In genomic region chr7:44856265-44856916, GRCm38 (mm10) we compare ENCODE assay signal across 8 mouse cellular contexts. TPM values are rescaled to one million over a fixed set of nuclear protein-coding genes. Genes with fewer than 3 reads are reported as not detected.
DNase-seq lines count a peak whose midpoint lies in the region; ATAC-seq and TF ChIP-seq lines count a peak whose summit lies in the region.

No protein-coding gene starts in this region.

- in situ Hi-C loops in CH12.LX (cut with MboI; ENCODE audit: low pct_ligation_motif_present, low pct_unique_long_range_greater_than_20kb, low sequenced_read_pairs): loop anchor here (10.0 kb wide), 1 partner anchor 98 kb away; no protein-coding TSS in a partner anchor

- TF ChIP-seq CTCF in heart, adult 2 months (IDR thresholded peaks at IDR 0.05): no peak
- no peak for TF ChIP-seq CTCF in CH12.LX (conservative IDR thresholded peaks at IDR 0.05 in 1 of 2, IDR thresholded peaks at IDR 0.05 in 1 of 2; ENCODE audit: low read depth in 2 of 2, low read length in 2 of 2)

- no peak for TF ChIP-seq RAD21 in CH12.LX (IDR thresholded peaks at IDR 0.05; ENCODE audit: low read depth, low read length)

- 54% methylated on average over 9 of the region's 9 CpGs for WGBS in heart, adult 2 months
- 69% methylated on average over 9 of the region's 9 CpGs for WGBS in forebrain, embryonic 15.5 days
- WGBS in macrophage (ENCODE audit: missing documents): 31% methylated on average over 9 of the region's 9 CpGs

- ATAC-seq in forebrain, embryonic 15.5 days (replicated peaks): 0 out of 2 replicates have a peak, but pooled peaks have one; percentile 0
- ATAC-seq in CD4-positive, CD25-positive, alpha-beta regulatory T cell, adult 4 months: no peak

- H3K4me3 ChIP-seq in heart, adult 2 months: peak overlapping the region; percentile 83
- H3K4me3 ChIP-seq in CH12.LX (replicated peaks in 1 of 3; ENCODE audit: low read depth in 2 of 3, low read length in 2 of 3, poor library complexity in 1 of 3): peak overlapping the region; percentile 64 to 92 (median 72)
- peak overlapping the region; percentile 76 for H3K4me3 ChIP-seq in forebrain, embryonic 15.5 days
- H3K4me3 ChIP-seq in macrophage (ENCODE audit: inconsistent target): peak overlapping the region; percentile 81

- no peak for TF ChIP-seq POLR2A in heart, adult 2 months (IDR thresholded peaks at IDR 0.05; ENCODE audit: insufficient read depth, low read depth, low read length)
- no peak for TF ChIP-seq POLR2A in CH12.LX (IDR thresholded peaks at IDR 0.05; ENCODE audit: low read depth, low read length)

- peaks cover 6% of the 10 kb centered on the region for H3K4me1 ChIP-seq in heart, adult 2 months (ENCODE audit: control insufficient read depth, insufficient read depth, low read length)
- peaks cover 23 to 68% of the 10 kb centered on the region in 2 experiments for H3K4me1 ChIP-seq in CH12.LX (ENCODE audit: control insufficient read depth in 1 of 2, insufficient read depth in 2 of 2)
- peaks cover 62% of the 10 kb centered on the region for H3K4me1 ChIP-seq in forebrain, embryonic 15.5 days

- no peaks in the 10 kb centered on the region for H3K27me3 ChIP-seq in heart, adult 2 months (ENCODE audit: control insufficient read depth, insufficient read depth, low read length)
- H3K27me3 ChIP-seq in CH12.LX (replicated peaks): no peaks in the 10 kb centered on the region
- no peaks in the 10 kb centered on the region for H3K27me3 ChIP-seq in forebrain, embryonic 15.5 days

- DNase-seq in heart, adult 2 months: no peak
- DNase-seq in heart, postnatal 4 days: no peak
- peak; percentile 64 for DNase-seq in CH12.LX (ENCODE audit: extremely low read depth)
- DNase-seq in yolk sac, embryonic 10.5 days (ENCODE audit: low spot score): no peak
- DNase-seq in Muller cell, postnatal 12 days (ENCODE audit: inconsistent ontology term): no peak

- peaks cover 3% of the 10 kb centered on the region for H3K79me2 ChIP-seq in heart, adult 2 months (replicated peaks; ENCODE audit: control insufficient read depth, insufficient read depth, low read length)
- H3K79me2 ChIP-seq in CH12.LX (replicated peaks; ENCODE audit: control insufficient read depth, extremely low read depth, insufficient read depth, poor library complexity, severe bottlenecking) (peaks cover 13% of the 10 kb centered on the region; the same call in 1 of the 2 replicates), macrophage (ENCODE audit: inconsistent target) (peaks cover 74% of the 10 kb centered on the region)

- dilution Hi-C loops in CH12.LX (cut with MboI; ENCODE audit: extremely low pct_ligation_motif_present, extremely low pct_unique_long_range_greater_than_20kb, low sequenced_read_pairs): no loop called here

- TF ChIP-seq EP300 in heart, adult 2 months (IDR thresholded peaks at IDR 0.05; ENCODE audit: insufficient read depth, low read depth, low read length): no peak
- TF ChIP-seq EP300 in CH12.LX (IDR thresholded peaks at IDR 0.05; ENCODE audit: low read length): no peak; the same call in 1 of the 2 replicates

- peak overlapping the region; percentile 91 for H3K27ac ChIP-seq in heart, adult 2 months
- H3K27ac ChIP-seq in CH12.LX (ENCODE audit: insufficient read depth, low read depth) (peak overlapping the region; percentile 85; the same call in 1 of the 2 replicates), macrophage (peak overlapping the region; percentile 95)
- peak overlapping the region; percentile 93 for H3K27ac ChIP-seq in forebrain, embryonic 15.5 days (replicated peaks)

- H3K9me3 ChIP-seq in CH12.LX (replicated peaks; ENCODE audit: low read length): no peaks in the 10 kb centered on the region
- H3K9me3 ChIP-seq in forebrain, embryonic 15.5 days: no peaks in the 10 kb centered on the region

- intact Hi-C loops in heart, adult 2 months (cut with DNase I): loop anchor here (5.0 kb wide), 1 partner anchor 41 kb away; the partner anchor contains the start of gene Fuz

- H3K4me2 ChIP-seq in CH12.LX (ENCODE audit: insufficient read depth, low read depth, poor library complexity, severe bottlenecking): peak overlapping the region; percentile 48; the same call in 1 of the 2 replicates
- peak overlapping the region; percentile 94 for H3K4me2 ChIP-seq in forebrain, embryonic 15.5 days (replicated peaks)

- H3K9ac ChIP-seq in heart, adult 2 months (ENCODE audit: low read depth, low read length): no peak overlapping the region
- peak overlapping the region; percentile 74 for H3K9ac ChIP-seq in CH12.LX (ENCODE audit: insufficient read depth, low read depth)
- peak overlapping the region; percentile 91; the same call in 1 of the 2 replicates for H3K9ac ChIP-seq in forebrain, embryonic 15.5 days (replicated peaks)

- H3K36me3 ChIP-seq in heart, adult 2 months (ENCODE audit: control insufficient read depth, insufficient read depth, low read length): no peaks in the 10 kb centered on the region
- H3K36me3 ChIP-seq in CH12.LX (replicated peaks in 1 of 2; ENCODE audit: control insufficient read depth in 1 of 2, insufficient read depth in 1 of 2, low read length in 1 of 2): peaks cover 11 to 45% of the 10 kb centered on the region in 2 experiments
- H3K36me3 ChIP-seq in forebrain, embryonic 15.5 days: peaks cover under 1% of the 10 kb centered on the region; the same call in 1 of the 2 replicates
- H3K36me3 ChIP-seq in macrophage (ENCODE audit: inconsistent target): peaks cover 1% of the 10 kb centered on the region; the same call in 1 of the 2 replicates

RNA-seq across cellular contexts. Expression of gene Pnkp, which starts 0.5 kb away (rescaled TPM):
- total RNA-seq in heart, adult 2 months (2021): 10 to 100 TPM; 15.3 to 19.6 TPM
- 20.2 and 30.1 TPM in 2 replicates for polyA plus RNA-seq in heart, adult 2 months (2012; rRNA removed)
- total RNA-seq in heart, postnatal 4 days (2021): 10 to 100 TPM; 19.6 to 19.9 TPM
- 35.9 and 41.6 TPM in 2 replicates for total RNA-seq in CH12.LX (2012; rRNA removed)
- 14.8 and 15.3 TPM in 2 replicates for total RNA-seq in CH12.LX (2014; rRNA removed)
- polyA plus RNA-seq in CH12.LX (2012; ENCODE audit: insufficient read length, low read depth): 20.7 and 22.2 TPM in 2 replicates
- 32.1 and 35.3 TPM in 2 replicates for polyA plus RNA-seq in forebrain, embryonic 15.5 days (2015; fragmentation: Nextera tagmentation; extraction: Ambion mirVana)
- 100 to 1,000 TPM in 7 of 26 experiments, 10 to 100 TPM in 19; 17.5 to 135 (median 74.6) TPM for total RNA-seq in macrophage (2018; cell fraction: chromatin; rRNA removed)
- total RNA-seq in macrophage (2018; cell fraction: cytosol; rRNA removed): 10 to 100 TPM; 23.3 to 51.5 (median 35.4) TPM
- total RNA-seq in macrophage (2018; cell fraction: nucleus; rRNA removed): 10 to 100 TPM; 17.9 to 77.5 (median 35.3) TPM
- polyA plus RNA-seq in macrophage (2018): 17.4 to 42.4 TPM (median 36.1 TPM) in 3 replicates
- 10 to 100 TPM; 45.0 to 74.3 TPM for polyA plus RNA-seq in CD4-positive, CD25-positive, alpha-beta regulatory T cell, adult 4 months (2017; shearing (Covaris generic))

RNA-seq across cellular contexts. Expression of gene Tbc1d17, which starts 7.5 kb away (rescaled TPM):
- 10 to 100 TPM; 29.6 to 46.6 TPM for total RNA-seq in heart, adult 2 months (2021)
- 56.0 and 61.9 TPM in 2 replicates for polyA plus RNA-seq in heart, adult 2 months (2012; rRNA removed)
- 10 to 100 TPM; 33.0 to 38.0 TPM for total RNA-seq in heart, postnatal 4 days (2021)
- total RNA-seq in CH12.LX (2012; rRNA removed): 32.4 and 40.5 TPM in 2 replicates
- 31.9 and 35.5 TPM in 2 replicates for total RNA-seq in CH12.LX (2014; rRNA removed)
- polyA plus RNA-seq in CH12.LX (2012; ENCODE audit: insufficient read length, low read depth): 38.5 and 41.9 TPM in 2 replicates
- polyA plus RNA-seq in forebrain, embryonic 15.5 days (2015; fragmentation: Nextera tagmentation; extraction: Ambion mirVana): 119 and 120 TPM in 2 replicates
- 100 to 1,000 TPM in 12 of 26 experiments, 10 to 100 TPM in 14; 32.8 to 197 (median 94.9) TPM for total RNA-seq in macrophage (2018; cell fraction: chromatin; rRNA removed)
- 10 to 100 TPM; 17.1 to 50.9 (median 28.5) TPM for total RNA-seq in macrophage (2018; cell fraction: cytosol; rRNA removed)
- total RNA-seq in macrophage (2018; cell fraction: nucleus; rRNA removed): 100 to 1,000 TPM in 1 of 26 experiments, 10 to 100 TPM in 25; 29.7 to 111 (median 46.6) TPM
- 25.6 to 51.8 TPM (median 28.3 TPM) in 3 replicates for polyA plus RNA-seq in macrophage (2018)
- polyA plus RNA-seq in CD4-positive, CD25-positive, alpha-beta regulatory T cell, adult 4 months (2017; shearing (Covaris generic)): 10 to 100 TPM; 64.8 to 85.3 TPM

RNA-seq across cellular contexts. Expression of gene Akt1s1, which starts 7.6 kb away (rescaled TPM):
- total RNA-seq in heart, adult 2 months (2021): 10 to 100 TPM; 62.6 to 72.8 TPM
- 53.8 and 63.0 TPM in 2 replicates for polyA plus RNA-seq in heart, adult 2 months (2012; rRNA removed)
- 10 to 100 TPM; 70.6 to 82.6 TPM for total RNA-seq in heart, postnatal 4 days (2021)
- total RNA-seq in CH12.LX (2012; rRNA removed): 21.7 and 24.2 TPM in 2 replicates
- 8.5 and 9.5 TPM in 2 replicates for total RNA-seq in CH12.LX (2014; rRNA removed)
- 23.3 and 23.4 TPM in 2 replicates for polyA plus RNA-seq in CH12.LX (2012; ENCODE audit: insufficient read length, low read depth)
- polyA plus RNA-seq in forebrain, embryonic 15.5 days (2015; fragmentation: Nextera tagmentation; extraction: Ambion mirVana): 118 and 120 TPM in 2 replicates
- 10 to 100 TPM; 10.1 to 70.6 (median 25.0) TPM for total RNA-seq in macrophage (2018; cell fraction: chromatin; rRNA removed)
- 10 to 100 TPM; 22.9 to 69.0 (median 54.8) TPM for total RNA-seq in macrophage (2018; cell fraction: cytosol; rRNA removed)
- 10 to 100 TPM; 13.3 to 58.4 (median 33.6) TPM for total RNA-seq in macrophage (2018; cell fraction: nucleus; rRNA removed)
- polyA plus RNA-seq in macrophage (2018): 33.4 to 56.3 TPM (median 49.1 TPM) in 3 replicates
- polyA plus RNA-seq in CD4-positive, CD25-positive, alpha-beta regulatory T cell, adult 4 months (2017; shearing (Covaris generic)): 1 to 10 TPM; 1.2 to 3.1 TPM

RNA-seq across cellular contexts. Expression of gene Ptov1, which starts 13.2 kb away (rescaled TPM):
- total RNA-seq in heart, adult 2 months (2021): 100 to 1,000 TPM; 155 to 172 TPM
- 293 and 317 TPM in 2 replicates for polyA plus RNA-seq in heart, adult 2 months (2012; rRNA removed)
- total RNA-seq in heart, postnatal 4 days (2021): 100 to 1,000 TPM; 237 to 248 TPM
- 11.5 and 16.8 TPM in 2 replicates for total RNA-seq in CH12.LX (2012; rRNA removed)
- 5.7 and 7.8 TPM in 2 replicates for total RNA-seq in CH12.LX (2014; rRNA removed)
- polyA plus RNA-seq in CH12.LX (2012; ENCODE audit: insufficient read length, low read depth): 15.5 and 21.0 TPM in 2 replicates
- 583 and 618 TPM in 2 replicates for polyA plus RNA-seq in forebrain, embryonic 15.5 days (2015; fragmentation: Nextera tagmentation; extraction: Ambion mirVana)
- 100 to 1,000 TPM in 3 of 26 experiments, 10 to 100 TPM in 23; 23.8 to 108 (median 56.0) TPM for total RNA-seq in macrophage (2018; cell fraction: chromatin; rRNA removed)
- 10 to 100 TPM; 32.2 to 75.3 (median 46.0) TPM for total RNA-seq in macrophage (2018; cell fraction: cytosol; rRNA removed)
- 10 to 100 TPM; 17.0 to 77.8 (median 39.3) TPM for total RNA-seq in macrophage (2018; cell fraction: nucleus; rRNA removed)
- polyA plus RNA-seq in macrophage (2018): 38.5 to 61.7 TPM (median 49.4 TPM) in 3 replicates
- 1 to 10 TPM; 1.1 to 3.9 TPM for polyA plus RNA-seq in CD4-positive, CD25-positive, alpha-beta regulatory T cell, adult 4 months (2017; shearing (Covaris generic))

RNA-seq across cellular contexts. Expression of gene Med25, which starts 36.1 kb away (rescaled TPM):
- 10 to 100 TPM; 70.0 to 85.8 TPM for total RNA-seq in heart, adult 2 months (2021)
- 107 and 121 TPM in 2 replicates for polyA plus RNA-seq in heart, adult 2 months (2012; rRNA removed)
- 10 to 100 TPM; 74.6 to 76.3 TPM for total RNA-seq in heart, postnatal 4 days (2021)
- total RNA-seq in CH12.LX (2012; rRNA removed) (56.7 and 57.6 TPM in 2 replicates), CH12.LX (2014; rRNA removed) (18.4 and 20.8 TPM in 2 replicates)
- polyA plus RNA-seq in CH12.LX (2012; ENCODE audit: insufficient read length, low read depth) (67.4 and 75.4 TPM in 2 replicates), macrophage (2018) (24.5 to 28.2 TPM (median 26.1 TPM) in 3 replicates)
- polyA plus RNA-seq in forebrain, embryonic 15.5 days (2015; fragmentation: Nextera tagmentation; extraction: Ambion mirVana): 164 and 166 TPM in 2 replicates
- 10 to 100 TPM in 25 of 26 experiments, 1 to 10 TPM in 1; 9.2 to 86.8 (median 38.6) TPM for total RNA-seq in macrophage (2018; cell fraction: chromatin; rRNA removed)
- total RNA-seq in macrophage (2018; cell fraction: cytosol; rRNA removed): 10 to 100 TPM; 16.5 to 36.7 (median 27.2) TPM
- total RNA-seq in macrophage (2018; cell fraction: nucleus; rRNA removed): 10 to 100 TPM in 25 of 26 experiments, 1 to 10 TPM in 1; 8.1 to 48.6 (median 20.6) TPM
- polyA plus RNA-seq in CD4-positive, CD25-positive, alpha-beta regulatory T cell, adult 4 months (2017; shearing (Covaris generic)): 10 to 100 TPM in 1 of 2 experiments, 1 to 10 TPM in 1; 9.1 to 10.9 TPM
